In the genomic region with DNA sequence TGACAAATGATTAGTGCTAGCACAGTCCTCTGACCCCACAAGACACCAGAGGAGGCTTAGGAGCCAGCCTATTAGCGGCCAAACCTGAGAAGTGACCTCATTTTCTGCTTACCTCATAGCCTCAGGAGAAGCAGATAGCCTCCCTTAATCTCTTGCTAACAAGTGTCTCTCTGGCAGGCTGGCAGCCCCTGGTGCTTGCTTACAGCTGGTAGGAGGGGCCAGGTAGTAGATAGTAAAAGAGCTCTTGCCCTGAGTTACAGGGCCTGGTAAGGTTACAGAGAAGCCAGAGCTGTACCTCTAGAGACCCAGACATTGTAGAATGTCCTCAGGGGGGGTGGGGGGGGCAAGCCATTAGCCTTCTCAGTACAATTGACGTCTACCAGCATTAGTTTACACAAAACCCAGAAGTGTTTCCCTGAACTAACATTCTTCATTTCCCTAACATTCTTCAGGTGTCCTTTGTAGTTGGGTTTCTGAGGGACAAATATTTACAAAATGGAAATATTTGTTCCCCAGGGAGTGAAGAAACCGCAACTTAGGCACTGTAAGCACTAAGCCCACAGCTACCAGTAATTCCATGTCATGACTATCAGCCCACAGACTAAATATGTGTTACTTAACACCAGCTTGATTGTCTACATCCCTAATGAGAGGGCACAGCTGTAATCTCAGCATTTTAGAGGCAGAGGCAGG, we compare ENCODE assay signal across 9 mouse cellular contexts. TPM values are rescaled to one million over a fixed set of nuclear protein-coding genes. Genes with fewer than 3 reads are reported as not detected.
DNase-seq lines count a peak whose midpoint lies in the region; ATAC-seq and TF ChIP-seq lines count a peak whose summit lies in the region.
"Had no signal": no experiment of that assay in that cellular context is flagged by ENCODE, and none has a peak within 500 bp of the region (broad histone marks: within the 10 kb centered on the region; RNA-seq: fewer than 3 reads in every experiment).

No protein-coding gene starts in this region.

- no peak overlapping the region for H3K4me2 ChIP-seq in heart, embryonic 13.5 days
- H3K4me2 ChIP-seq in lung, embryonic 15.5 days = no peak overlapping the region
- no peak overlapping the region for H3K4me2 ChIP-seq in stomach, embryonic 15.5 days
- H3K4me2 ChIP-seq: embryonic facial prominence, embryonic 13.5 days had no signal

- H3K27ac ChIP-seq in heart, embryonic 13.5 days (replicated peaks) = peak overlapping the region; percentile 80
- no peak overlapping the region for H3K27ac ChIP-seq in lung, embryonic 15.5 days
- H3K27ac ChIP-seq in stomach, embryonic 15.5 days = no peak overlapping the region
- no peak overlapping the region for H3K27ac ChIP-seq in layer of hippocampus, adult 2 months
- H3K27ac ChIP-seq: embryonic facial prominence, embryonic 13.5 days had no signal

- no peak for TF ChIP-seq CTCF in layer of hippocampus, adult 2 months (conservative IDR thresholded peaks at IDR 0.05)

- H3K27me3 ChIP-seq in heart, embryonic 13.5 days (replicated peaks) = peaks cover 10% of the 10 kb centered on the region; the same call in 1 of the 2 replicates
- peaks cover 18% of the 10 kb centered on the region; the same call in 1 of the 2 replicates for H3K27me3 ChIP-seq in lung, embryonic 15.5 days
- H3K27me3 ChIP-seq in stomach, embryonic 15.5 days (replicated peaks) = no peaks in the 10 kb centered on the region; the same call in 1 of the 2 replicates

- H3K4me3 ChIP-seq in heart, embryonic 13.5 days = no peak overlapping the region
- no peak overlapping the region for H3K4me3 ChIP-seq in lung, embryonic 15.5 days
- no peak overlapping the region for H3K4me3 ChIP-seq in stomach, embryonic 15.5 days (replicated peaks)
- H3K4me3 ChIP-seq in layer of hippocampus, adult 2 months = no peak overlapping the region
- H3K4me3 ChIP-seq: embryonic facial prominence, embryonic 13.5 days had no signal

- H3K9ac ChIP-seq in heart, embryonic 13.5 days = no peak overlapping the region
- H3K9ac ChIP-seq in lung, embryonic 15.5 days = no peak overlapping the region
- H3K9ac ChIP-seq in stomach, embryonic 15.5 days = no peak overlapping the region
- H3K9ac ChIP-seq: embryonic facial prominence, embryonic 13.5 days had no signal

- H3K9me3 ChIP-seq in heart, embryonic 13.5 days = no peaks in the 10 kb centered on the region
- no peaks in the 10 kb centered on the region for H3K9me3 ChIP-seq in lung, embryonic 15.5 days
- H3K9me3 ChIP-seq in stomach, embryonic 15.5 days = no peaks in the 10 kb centered on the region
- H3K9me3 ChIP-seq: embryonic facial prominence, embryonic 13.5 days had no signal

- peak; percentile 69 to 77 for DNase-seq in lung, adult 18-20 months
- DNase-seq in lung, postnatal 14 days = no peak
- DNase-seq in right cerebral cortex, postnatal 25 days = no peak
- no peak for DNase-seq in layer of hippocampus, adult 2 months (ENCODE audit: low spot score in 2 of 2)
- no peak for DNase-seq in kidney, postnatal 10 days

- 42% methylated on average over 3 of the region's 3 CpGs for WGBS in heart, embryonic 13.5 days
- WGBS in lung, embryonic 15.5 days = 23% methylated on average over 3 of the region's 3 CpGs
- 31% methylated on average over 3 of the region's 3 CpGs for WGBS in stomach, embryonic 15.5 days

- ATAC-seq in heart, embryonic 13.5 days (ENCODE audit: extremely low read depth, insufficient number of reproducible peaks, low FRiP score, low TSS enrichment) = peak; percentile 27; the same call in 1 of the 2 replicates
- peak; percentile 54; the same call in 1 of the 2 replicates for ATAC-seq in lung, embryonic 15.5 days (ENCODE audit: borderline replicate concordance, extremely low read depth, low FRiP score, low TSS enrichment)
- ATAC-seq in stomach, embryonic 15.5 days (ENCODE audit: insufficient read depth, low FRiP score, low read depth) = peak; percentile 74; the same call in 1 of the 2 replicates

- H3K4me1 ChIP-seq in heart, embryonic 13.5 days = peaks cover 84% of the 10 kb centered on the region
- peaks cover 44% of the 10 kb centered on the region for H3K4me1 ChIP-seq in lung, embryonic 15.5 days
- H3K4me1 ChIP-seq in stomach, embryonic 15.5 days = peaks cover 10% of the 10 kb centered on the region; the same call in 1 of the 2 replicates

- no peaks in the 10 kb centered on the region for H3K36me3 ChIP-seq in heart, embryonic 13.5 days
- no peaks in the 10 kb centered on the region for H3K36me3 ChIP-seq in lung, embryonic 15.5 days
- no peaks in the 10 kb centered on the region for H3K36me3 ChIP-seq in stomach, embryonic 15.5 days
- H3K36me3 ChIP-seq: embryonic facial prominence, embryonic 13.5 days had no signal

RNA-seq across cellular contexts. Expression of a gene that starts 5.0 kb away (rescaled TPM):
- 2.0 and 2.3 TPM in 2 replicates for polyA plus RNA-seq in heart, embryonic 13.5 days (2015; fragmentation: Nextera tagmentation; extraction: Ambion mirVana)
- 2.6 TPM in 2 replicates for polyA plus RNA-seq in lung, embryonic 15.5 days (2015; fragmentation: Nextera tagmentation; extraction: Ambion mirVana)
- 2.9 and 3.0 TPM in 2 replicates for polyA plus RNA-seq in stomach, embryonic 15.5 days (2015; fragmentation: Nextera tagmentation; extraction: Ambion mirVana)
- 10 to 100 TPM; 74.1 to 74.9 TPM for total RNA-seq in layer of hippocampus, adult 2 months (2021)

RNA-seq across cellular contexts. Expression of a gene that starts 12.0 kb away (rescaled TPM):
- 18.1 and 20.2 TPM in 2 replicates for polyA plus RNA-seq in heart, embryonic 13.5 days (2015; fragmentation: Nextera tagmentation; extraction: Ambion mirVana)
- polyA plus RNA-seq in lung, embryonic 15.5 days (2015; fragmentation: Nextera tagmentation; extraction: Ambion mirVana) = 40.8 and 41.3 TPM in 2 replicates
- 35.1 and 38.4 TPM in 2 replicates for polyA plus RNA-seq in stomach, embryonic 15.5 days (2015; fragmentation: Nextera tagmentation; extraction: Ambion mirVana)
- 10 to 100 TPM; 12.5 to 12.9 TPM for total RNA-seq in layer of hippocampus, adult 2 months (2021)

Comparison
In these comparisons a context has a peak if more than half of its experiments do, and no peak if none do; other contexts are left out.
1. DNase-seq: peak in lung, adult 18-20 months (2 of 2); none in lung, postnatal 14 days (single experiment), right cerebral cortex, postnatal 25 days (single experiment), layer of hippocampus, adult 2 months (0 of 2) and kidney, postnatal 10 days (single experiment).
2. Peak in every context shown above with its lines, with median percentiles within 50 percentile points of each other: ATAC-seq.